Mouse (Mus musculus): ENCODE data around the gene St3gal5. TPM values are rescaled to one million over a fixed set of nuclear protein-coding genes. Genes with fewer than 3 reads are reported as not detected.

The St3gal5 gene
- polyA plus RNA-seq (2017; shearing (Covaris generic)): 1.4 TPM

DNA sequence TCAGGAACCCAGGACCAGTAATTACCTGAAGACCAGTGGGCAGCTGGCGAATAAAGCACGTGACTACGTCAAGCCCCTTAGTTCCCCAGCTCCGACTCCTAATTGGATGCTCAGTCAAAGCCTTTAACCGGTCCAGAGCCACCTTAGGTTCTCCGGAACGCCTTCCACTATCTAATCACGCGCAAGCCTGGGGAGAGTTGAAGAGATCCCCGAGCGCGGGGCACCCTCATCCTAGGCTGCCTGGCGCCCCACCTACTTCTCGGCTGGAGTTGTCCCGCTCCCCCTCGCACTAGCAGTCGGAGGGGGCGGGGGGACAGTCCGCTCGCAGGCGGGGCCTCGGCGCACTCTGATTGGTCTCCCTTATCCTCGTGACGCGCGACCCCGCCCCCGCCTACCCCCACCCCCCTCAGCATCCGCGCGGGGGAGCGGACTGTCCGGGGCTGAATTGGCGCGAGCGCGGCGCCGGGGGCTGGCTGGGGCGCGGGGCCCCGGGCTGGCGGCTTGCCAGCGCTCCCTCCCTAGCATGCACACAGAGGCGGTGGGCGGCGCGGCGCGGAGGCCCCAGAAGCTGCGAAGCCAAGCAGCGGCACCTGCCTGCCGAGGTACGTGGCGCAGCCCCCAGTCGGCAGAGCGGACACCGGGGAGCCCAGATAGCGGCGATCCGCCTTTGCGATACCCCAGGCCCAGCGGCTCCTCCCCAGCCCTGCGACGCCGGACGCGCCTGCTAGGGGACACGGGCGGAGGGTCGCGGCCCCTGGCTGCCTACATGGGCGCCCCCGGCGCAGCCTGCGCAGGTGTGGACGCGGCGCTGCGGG lies at the start of gene St3gal5:
Gene St3gal5 (plus strand): TSS at position 412 of the 815 bp plus-strand sequence.

Other genes with a start within 250 kb of the St3gal5 start
- gene Ptcd3, start 188.8 kb upstream of the St3gal5 start, polyA plus RNA-seq (2017; shearing (Covaris generic)): 91.9 TPM
- gene Polr1a, start 188.5 kb upstream of the St3gal5 start, polyA plus RNA-seq (2017; shearing (Covaris generic)): 35.3 TPM
- gene Atoh8, start 138.0 kb downstream of the St3gal5 start, polyA plus RNA-seq (2017; shearing (Covaris generic)): not detected
- gene Sftpb, start 207.0 kb downstream of the St3gal5 start, polyA plus RNA-seq (2017; shearing (Covaris generic)): not detected
- gene Usp39, start 247.6 kb downstream of the St3gal5 start, polyA plus RNA-seq (2017; shearing (Covaris generic)): 21.7 TPM
- gene 0610030E20Rik, start 249.7 kb downstream of the St3gal5 start, polyA plus RNA-seq (2017; shearing (Covaris generic)): 41.5 TPM

Measured in activated CD4-positive, CD25-positive, alpha-beta regulatory T cell, adult 9 weeks (primary cell).